Mouse (Mus musculus) layer of hippocampus, adult 9-11 months (tissue): ENCODE results near the gene Pphln1.

Experiments
- DNase-seq: peaks from one replicate; pipeline ENCODE4 v3.0.0; 2022

Pphln1 gene

DNA sequence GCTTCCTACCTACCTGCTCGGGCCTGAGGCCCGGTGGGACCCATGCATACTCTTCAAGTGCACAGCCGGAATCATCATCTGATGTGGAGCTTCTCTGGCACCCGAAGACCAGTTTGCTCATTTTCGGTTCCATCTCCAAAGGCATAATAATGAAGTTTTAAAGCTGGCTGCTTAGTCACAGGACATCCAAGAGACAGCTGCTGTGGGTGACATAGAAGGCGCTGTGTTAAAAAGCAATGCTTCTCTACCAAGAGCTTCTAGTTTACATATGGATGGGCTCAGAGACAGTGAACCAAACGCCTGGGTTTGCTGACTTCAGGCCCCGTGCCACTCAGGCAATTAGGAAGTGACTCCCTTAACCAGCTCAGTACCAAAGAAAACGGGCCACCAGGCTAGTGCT is 114.3 kb downstream of the Pphln1 start:
- DNase-seq: no peak

DNA sequence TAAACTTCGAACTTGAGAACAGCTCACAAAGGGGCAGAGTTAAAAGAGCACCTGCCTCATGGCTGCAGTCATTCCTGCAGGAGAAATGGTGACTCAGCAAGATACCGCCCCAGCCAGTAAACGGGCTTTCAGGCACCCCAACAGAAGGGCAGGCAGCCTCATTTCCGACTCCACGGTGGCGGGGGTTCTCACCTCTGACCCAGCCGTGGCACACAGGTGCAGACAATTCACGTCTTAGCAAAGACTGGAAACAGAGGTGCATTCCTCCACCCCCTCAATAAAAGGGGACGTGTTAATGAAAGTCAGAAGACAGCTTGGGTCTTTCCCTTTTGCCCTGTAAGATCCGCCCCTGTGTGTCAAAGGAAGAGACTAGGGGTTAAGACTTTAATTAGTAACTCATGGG is 115.8 kb downstream of the Pphln1 start:
- no peak for DNase-seq

DNA sequence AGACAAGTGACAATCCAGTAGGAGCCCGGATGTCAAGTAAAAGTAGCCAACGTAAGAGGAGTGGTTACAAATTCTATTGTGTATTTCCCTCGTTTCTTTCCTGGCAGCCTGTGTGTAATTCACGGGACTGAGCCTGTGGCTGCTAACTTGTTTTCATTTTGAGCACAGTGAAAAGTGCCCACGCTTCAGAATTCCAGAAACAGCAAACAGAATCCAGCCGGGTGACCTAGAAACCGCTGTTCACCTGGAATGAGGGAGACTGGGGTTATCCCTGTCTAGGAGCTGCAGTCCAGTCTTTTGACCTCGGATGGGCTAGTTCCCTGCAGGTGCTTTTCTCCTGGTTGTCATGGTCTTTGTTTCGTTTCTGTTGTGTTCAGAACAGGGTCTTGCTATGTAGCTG is 117.2 kb downstream of the Pphln1 start:
- no peak for DNase-seq

DNA sequence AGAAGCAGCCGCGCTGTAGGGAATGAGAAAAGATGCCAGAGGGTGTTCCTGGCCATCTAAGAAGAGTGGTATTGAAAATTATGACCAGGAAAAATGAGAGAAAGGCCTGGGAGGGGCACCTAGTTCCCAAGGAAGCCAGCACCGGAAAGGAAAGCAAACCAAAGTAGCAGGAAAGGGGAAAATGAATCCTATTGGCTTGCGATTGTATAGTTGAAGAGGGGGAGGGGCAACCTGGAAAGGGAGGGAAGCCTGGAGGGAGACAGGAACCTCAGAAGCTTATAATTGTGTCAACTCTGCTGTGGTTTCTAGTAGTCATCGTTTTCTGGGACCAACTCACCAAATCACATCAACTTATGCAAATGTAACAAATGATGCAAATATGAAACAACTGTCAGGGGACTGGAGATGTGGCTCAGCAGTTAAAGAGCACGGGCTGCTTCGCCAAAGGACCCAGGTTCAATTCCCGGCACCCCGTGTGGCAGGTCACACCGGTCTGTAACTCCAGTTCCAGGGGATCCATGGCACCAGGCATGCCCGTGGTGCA is 118.9 kb downstream of the Pphln1 start:
- no peak for DNase-seq

DNA sequence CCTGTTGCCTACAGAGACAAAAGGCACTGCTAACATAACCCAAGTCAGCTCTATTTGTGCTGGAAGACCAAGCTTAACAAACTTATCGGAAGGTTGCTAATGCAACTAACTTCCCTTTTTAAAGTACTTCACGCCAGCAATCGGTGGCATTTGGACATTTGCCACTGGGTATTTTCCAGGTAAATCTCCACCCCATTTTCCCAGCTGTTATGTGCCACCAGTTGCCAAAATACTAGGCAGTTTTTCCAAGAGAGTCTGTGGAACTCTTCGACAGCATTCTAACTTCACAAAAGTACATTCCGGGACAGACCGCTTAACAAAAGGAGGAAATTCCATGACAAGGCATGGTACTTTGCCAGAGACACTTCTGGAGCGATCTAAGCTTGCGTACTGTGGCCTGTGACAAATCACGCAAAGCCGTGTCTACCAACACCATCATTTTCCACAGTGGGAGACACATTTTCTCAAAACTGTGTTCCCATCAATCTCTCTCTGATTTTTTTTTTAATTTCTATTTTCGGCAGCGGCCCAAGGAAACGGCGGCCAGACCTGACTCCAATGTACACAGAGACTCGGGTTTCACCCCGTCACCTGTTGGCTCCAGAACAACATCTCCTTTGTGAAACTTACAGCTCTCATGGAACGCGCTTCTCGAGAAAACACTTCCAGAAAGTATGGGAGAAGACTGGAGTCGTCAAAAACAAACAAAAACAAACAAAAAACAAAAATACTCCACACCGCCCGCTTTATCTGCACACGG is 120.2 kb downstream of the Pphln1 start:
- no peak for DNase-seq

DNA sequence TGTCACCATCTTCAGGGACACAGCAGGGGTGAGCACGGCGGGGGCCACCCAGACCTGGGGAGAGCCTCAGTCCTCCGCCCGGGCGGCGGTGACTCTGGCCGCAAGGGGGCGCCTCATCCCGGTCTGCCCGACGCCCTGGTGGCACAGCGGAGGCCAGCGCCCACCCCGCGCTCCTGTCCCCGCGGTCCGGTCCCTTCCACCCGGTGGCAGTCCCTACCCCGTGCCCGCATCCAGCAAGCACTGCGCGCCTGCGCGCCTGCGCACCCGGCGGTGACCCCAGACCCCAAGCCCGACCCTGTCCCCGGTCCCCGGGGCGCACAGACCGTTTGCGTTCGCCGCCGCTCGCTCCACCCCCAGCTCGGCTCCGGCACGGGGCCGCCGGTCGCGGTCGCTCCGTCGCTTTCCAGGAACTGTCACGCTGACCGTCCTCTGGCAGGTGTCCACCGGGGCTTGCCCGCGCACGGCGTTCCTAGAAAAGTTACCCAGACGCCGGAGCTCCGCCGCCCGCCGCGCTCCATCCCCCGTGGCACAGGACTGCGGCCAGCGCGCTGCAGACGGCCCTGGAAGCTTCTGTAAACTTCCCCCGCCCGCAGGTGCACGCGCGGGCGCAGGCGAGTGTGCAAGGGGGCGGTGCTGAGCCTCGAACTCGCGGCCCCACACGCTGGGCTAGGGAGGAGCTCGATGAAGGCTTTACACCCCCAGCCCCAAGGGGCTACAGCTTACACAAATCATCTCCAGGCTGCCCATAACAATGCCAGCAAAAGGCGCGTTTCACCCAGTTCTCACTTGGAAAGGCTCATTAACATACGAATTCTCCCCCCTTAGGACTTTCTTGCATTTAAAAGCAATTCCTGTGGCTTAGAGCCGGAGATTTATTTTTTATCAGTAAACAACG is 121.0 kb downstream of the Pphln1 start:
- peak; percentile 62 for DNase-seq

DNA sequence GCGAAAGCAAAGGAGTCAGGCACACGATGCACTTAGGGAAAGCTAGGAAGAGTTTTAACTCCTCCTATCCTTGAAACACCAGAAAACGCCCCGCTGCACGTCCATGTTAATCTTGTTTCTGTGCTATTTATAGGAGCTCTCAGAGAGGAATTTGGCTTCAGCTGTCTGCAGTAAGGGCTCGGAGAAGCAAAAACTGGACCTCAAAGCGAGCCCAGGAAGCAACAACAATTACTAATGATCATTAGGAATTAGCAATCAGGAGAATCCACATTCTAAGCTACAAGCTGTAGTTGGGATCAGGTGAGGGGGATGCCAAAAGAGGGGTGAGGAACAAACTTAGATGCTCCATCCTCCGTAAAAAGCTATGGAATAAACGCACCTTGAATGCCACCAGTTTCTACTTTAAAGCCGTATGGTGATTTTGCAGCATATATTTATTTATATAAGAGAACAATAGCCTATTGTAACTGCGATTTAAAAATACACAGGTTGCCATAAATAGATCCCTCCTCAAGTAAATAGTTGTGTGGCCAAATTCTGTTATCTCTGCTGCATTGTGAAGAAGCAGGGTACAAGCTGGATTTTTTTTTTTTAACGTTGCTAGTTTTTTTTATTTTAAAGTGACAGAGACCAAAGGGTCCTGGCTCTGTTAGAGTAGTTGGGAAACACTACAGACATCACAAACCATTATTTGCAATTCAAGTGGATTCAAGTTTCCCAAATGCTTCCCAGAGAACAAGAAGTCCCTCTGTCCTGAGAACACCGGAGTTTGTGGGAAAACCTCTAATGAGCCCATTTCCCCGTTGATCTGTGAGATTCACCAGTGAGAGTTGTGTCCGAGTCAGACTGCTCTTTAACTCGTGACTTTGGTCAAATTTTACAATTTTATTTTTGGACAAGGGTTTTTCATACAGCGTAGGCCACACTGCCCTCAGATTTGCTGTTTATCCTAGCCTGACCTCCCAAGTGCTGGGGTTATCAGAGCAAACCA is 122.0 kb downstream of the Pphln1 start:
- DNase-seq: no peak

DNA sequence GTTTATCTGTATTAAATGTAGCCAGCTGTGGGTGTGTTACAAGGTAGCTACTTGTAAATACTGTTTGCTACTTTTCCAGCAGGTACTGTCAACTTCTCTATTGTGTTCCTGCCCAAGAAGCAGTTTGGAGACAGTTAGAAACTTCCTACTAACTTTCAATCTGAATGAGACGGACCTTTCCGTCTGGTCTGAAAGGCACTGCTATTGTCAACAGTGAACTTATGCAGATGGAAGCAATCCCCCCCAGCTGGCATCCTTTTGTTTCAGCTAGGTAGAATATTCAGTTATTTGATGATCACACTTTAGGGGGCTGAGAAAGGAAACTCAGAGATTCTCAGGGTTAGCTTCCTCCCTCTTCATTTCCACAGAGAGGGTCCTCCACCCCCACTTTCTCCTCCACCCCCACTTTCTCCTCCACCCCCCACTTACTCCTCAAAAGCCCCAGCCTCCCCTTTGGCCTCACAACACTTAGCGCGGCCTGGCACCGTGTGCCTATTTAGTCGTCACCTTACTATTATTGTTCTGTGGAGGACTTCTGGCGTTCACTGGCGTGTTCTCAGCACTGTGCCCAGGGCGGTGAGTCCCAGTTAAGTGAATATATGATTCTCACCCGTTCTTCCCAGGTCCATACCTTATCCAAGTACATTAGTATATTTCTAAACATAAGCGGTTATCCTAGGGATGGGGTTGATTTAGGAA is 123.1 kb downstream of the Pphln1 start:
- DNase-seq: no peak

DNA sequence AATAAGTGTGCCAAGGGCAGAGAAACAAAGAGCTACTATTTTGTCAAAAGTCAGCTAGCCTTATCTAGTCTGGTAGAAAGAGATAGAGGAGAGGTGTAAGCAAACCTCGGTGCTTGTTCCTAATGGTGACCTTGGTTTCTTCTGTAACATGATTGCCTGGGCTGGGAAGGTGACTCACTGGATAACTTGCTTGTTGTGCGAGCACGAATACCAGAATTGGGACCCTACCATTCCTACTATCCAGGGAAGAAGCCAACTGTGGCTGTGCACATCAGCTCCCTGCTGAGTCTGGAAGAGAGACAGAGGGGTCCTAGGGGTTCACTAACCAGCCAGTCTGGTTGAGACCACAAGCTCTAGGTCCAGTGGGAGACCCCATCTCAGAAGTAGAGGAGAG is 123.6 kb downstream of the Pphln1 start:
- DNase-seq: no peak

DNA sequence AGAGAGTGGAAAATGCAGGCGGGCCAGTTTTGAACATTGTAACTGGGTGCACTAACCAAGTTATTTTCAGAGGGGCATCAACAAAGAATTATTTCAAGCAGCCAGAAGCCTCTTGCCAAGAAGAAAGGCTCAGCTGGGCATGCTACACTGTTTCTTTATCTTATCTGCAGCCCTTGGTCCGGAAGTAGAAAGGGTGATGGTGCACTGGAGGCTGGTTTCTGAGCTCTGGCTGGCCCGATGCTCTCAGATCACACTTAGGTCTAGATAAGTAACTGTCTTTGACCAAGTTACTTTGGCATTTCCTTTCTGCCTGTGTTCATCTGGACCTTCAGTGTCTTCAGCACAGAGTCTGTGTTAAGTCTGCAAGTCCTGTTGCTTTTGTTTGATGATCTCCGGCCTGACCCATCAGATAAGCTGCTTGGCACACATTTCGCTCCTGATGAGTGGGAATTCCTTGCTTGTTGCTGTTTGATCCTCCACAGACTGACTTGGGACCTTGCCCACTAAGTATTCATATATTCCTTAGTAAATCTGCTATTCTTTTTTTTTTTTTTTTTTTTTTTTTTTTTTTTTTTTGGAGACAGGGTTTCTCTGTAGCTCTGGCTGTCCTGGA is 127.3 kb downstream of the Pphln1 start:
- no peak for DNase-seq

DNA sequence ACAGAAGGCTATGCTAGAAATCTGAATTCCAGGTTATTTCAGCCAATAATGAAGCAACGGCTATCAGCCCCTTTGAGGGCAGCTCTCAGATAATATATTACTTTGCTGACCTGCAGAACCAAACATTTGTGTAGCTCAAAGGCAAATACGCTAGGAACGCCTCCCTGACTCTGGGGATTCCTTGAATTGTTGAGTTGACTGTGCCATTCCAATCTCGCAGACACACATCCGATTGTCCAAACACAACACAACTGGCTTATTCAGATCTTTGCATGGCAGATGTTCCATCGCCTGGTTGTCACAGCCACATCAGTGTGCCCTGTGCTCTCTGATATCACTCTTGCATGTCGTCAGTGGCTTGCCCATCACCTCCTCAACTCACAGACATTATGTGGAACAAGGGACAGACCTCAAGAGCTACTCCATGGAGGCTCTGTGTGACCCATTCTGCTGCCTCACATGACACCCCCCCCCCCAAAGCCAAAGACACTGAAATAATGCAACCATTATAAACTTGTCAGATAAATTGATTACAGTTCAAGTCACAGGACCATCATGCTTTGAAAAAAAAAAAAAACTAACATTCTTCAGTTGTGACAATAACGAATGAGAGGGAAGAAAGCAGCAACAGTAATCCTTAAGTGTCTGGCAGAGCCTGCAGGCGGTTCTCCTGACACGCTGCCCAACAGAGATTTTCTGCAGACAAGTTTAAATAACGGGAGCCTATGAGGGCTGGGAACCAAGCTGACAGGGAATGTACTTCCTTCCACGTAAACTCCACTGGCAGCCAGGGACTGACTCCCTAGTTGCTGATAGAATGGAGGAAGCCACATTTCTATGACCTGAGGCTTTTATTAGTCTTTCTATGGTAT is 131.9 kb downstream of the Pphln1 start:
- DNase-seq: peak; percentile 73

DNA sequence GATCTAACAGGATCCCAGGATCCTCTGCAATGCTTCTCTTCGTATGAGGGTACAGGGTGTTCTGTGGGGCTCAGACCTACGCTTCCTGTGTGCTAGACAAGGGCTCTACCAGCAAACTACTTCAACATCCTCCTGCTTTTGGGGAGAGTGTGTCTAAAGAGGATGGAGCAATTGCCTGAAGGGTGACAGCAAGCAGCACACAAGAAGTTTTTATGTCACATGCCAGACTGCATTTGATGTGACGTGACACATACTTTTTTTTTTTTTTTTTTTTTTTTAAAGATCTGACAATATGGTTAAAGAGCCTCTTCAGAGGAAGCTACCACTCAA is 132.5 kb downstream of the Pphln1 start:
- DNase-seq: no peak

DNA sequence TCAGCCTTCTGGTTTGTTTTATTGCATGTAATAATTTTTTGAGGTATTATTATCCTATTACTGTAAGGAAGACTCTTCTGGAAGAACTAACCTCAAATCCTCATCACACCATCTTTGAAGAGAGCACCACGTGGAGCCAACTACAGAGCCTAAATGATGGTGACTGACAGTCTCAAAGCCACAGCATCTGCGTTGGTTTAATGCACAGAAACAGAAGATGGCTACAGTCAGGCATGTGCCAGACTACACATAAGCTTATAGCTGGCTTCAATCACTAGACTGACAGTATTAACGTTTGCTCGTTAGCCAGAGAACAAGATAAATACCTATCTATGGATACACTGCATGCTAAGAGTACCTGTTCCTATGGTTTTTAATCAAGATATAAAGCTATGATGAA is 138.0 kb downstream of the Pphln1 start:
- DNase-seq: no peak

DNA sequence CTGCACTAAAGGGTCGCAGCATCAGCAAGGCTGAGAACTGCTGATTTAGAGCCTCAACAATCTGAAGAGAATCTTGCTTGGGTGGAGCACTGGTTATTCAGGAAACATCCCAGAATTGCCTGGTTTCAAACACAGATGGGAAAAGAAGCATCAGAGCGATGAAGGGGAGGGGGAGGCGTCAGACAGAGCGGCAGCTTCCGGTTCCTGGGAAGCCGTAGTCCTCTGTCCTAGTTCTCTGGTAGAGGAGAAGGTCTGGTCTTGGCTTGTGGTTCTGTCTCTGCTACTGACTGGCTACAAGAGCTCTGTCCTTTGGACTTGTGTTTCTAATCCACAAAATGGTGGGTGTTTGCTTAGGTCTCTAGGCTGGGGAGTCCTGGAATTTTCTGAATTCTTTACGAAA is 139.6 kb downstream of the Pphln1 start:
- no peak for DNase-seq

DNA sequence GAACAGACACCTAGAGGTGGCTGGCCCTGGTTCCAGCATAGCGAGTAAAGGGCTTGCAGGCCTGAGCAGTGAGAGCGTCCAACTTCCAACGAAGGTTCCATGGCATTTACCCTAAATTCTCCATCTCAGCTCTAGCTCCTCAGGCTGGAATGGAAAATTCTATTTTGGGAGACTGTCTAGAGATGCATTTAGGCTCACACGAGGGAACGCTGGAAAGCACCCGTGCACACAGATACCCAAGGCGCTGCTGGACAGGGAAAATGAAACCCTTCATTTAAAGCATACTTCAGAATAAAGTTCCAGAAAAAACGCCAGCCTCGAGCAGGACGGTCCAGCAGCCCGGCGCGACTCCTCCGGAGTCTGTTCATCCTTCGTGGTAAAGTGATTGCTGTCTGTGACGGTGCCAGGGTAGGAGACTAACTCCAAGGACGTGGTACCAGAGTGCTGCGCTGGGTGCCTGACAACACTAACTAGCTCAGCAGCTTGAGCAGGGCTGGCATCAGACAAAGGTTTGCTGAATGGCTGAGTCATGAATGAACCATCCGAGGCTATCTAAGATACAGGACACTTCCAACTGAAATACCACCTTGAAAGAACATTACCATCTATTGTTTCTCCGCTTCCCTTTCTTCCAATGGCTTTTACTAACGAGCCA is 140.5 kb downstream of the Pphln1 start:
- no peak for DNase-seq

DNA sequence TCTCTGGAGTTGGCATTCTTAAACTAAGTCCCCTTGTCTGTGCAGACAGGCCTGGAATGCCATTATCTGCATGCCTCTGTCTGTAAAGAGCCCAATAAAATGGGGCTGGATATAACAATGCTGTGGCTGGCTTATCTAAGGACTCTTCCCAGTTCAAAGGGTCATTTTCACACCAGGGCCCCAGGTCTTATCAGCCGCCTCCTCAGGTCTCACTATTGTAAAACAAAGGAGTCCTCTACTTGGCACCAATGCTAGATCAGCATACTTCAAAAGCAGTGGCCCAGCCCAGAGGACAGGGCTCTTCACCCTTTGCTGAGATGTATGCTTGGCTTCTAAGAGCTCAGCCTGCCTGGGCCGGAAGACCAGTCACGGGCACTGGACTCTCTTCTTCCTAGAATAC is 141.3 kb downstream of the Pphln1 start:
- DNase-seq: no peak
